In genomic region chr5:28004487-28004827, GRCm38 (mm10) we compare ENCODE assay signal across 34 mouse cellular contexts.
A peak's percentile ranks its signal among the peaks of the same experiment; 100 is the strongest.
DNase-seq lines count a peak whose midpoint lies in the region; ATAC-seq and TF ChIP-seq lines count a peak whose summit lies in the region.
"Had no signal": no experiment of that assay in that cellular context is flagged by ENCODE, and none has a peak within 500 bp of the region (broad histone marks: within the 10 kb centered on the region; RNA-seq: fewer than 3 reads in every experiment).

No protein-coding gene starts in this region.

- DNase-seq in forebrain, embryonic 11.5 days (ENCODE audit: low spot score) = peak; percentile 34
- no peak for DNase-seq in forebrain, embryonic 14.5 days (ENCODE audit: low spot score)
- DNase-seq in liver, adult 2 months (ENCODE audit: extremely low read depth, low read depth, low spot score) = no peak
- peak; percentile 8 for DNase-seq in CH12.LX (ENCODE audit: extremely low read depth)
- DNase-seq in layer of hippocampus, postnatal 10 days (ENCODE audit: low spot score in 2 of 2) = no peak
- DNase-seq in layer of hippocampus, postnatal 14 days (ENCODE audit: low spot score in 2 of 2) = no peak
- DNase-seq: adrenal gland, adult 8-10 months; cerebellum, adult 11 months; cerebellum, adult 9-10 months; forebrain, postnatal 0 days; gastrocnemius, postnatal 10 days; kidney, adult 2 months; kidney, postnatal 36 days; layer of hippocampus, postnatal 36 days; left cerebral cortex, postnatal 4 days; liver, embryonic 13.5 days; lung, embryonic 14.5 days; lung, postnatal 14 days; retina, postnatal 1 day; right cerebral cortex, postnatal 14 days; thymus, adult 18-20 months; thymus, postnatal 36 days had no signal

- H3K36me3 ChIP-seq in forebrain, embryonic 11.5 days (ENCODE audit: control insufficient read depth, insufficient read depth, low read length) = no peaks in the 10 kb centered on the region
- no peaks in the 10 kb centered on the region for H3K36me3 ChIP-seq in forebrain, embryonic 14.5 days (ENCODE audit: control insufficient read depth, insufficient read depth, low read length)
- H3K36me3 ChIP-seq in liver, adult 2 months (ENCODE audit: control insufficient read depth, insufficient read depth, low read length) = no peaks in the 10 kb centered on the region
- no peaks in the 10 kb centered on the region for H3K36me3 ChIP-seq in liver, embryonic 12.5 days
- H3K36me3 ChIP-seq in CH12.LX (replicated peaks in 1 of 2; ENCODE audit: control insufficient read depth in 1 of 2, insufficient read depth in 1 of 2, low read length in 1 of 2) = no peaks in the 10 kb centered on the region
- H3K36me3 ChIP-seq: embryonic facial prominence, embryonic 13.5 days; forebrain, embryonic 10.5 days; G1E; liver, embryonic 13.5 days; neural tube, embryonic 13.5 days had no signal

- H3K4me1 ChIP-seq in forebrain, embryonic 11.5 days (replicated peaks; ENCODE audit: control insufficient read depth, insufficient read depth, low read length) = no peaks in the 10 kb centered on the region
- no peaks in the 10 kb centered on the region for H3K4me1 ChIP-seq in forebrain, embryonic 14.5 days (ENCODE audit: control insufficient read depth, insufficient read depth, low read length)
- H3K4me1 ChIP-seq in liver, adult 2 months (ENCODE audit: control insufficient read depth, insufficient read depth, low read length) = peaks cover 13% of the 10 kb centered on the region
- no peaks in the 10 kb centered on the region for H3K4me1 ChIP-seq in liver, embryonic 12.5 days
- H3K4me1 ChIP-seq in CH12.LX (ENCODE audit: control insufficient read depth in 1 of 2, insufficient read depth in 2 of 2) = peaks cover 0 to 13% of the 10 kb centered on the region in 2 experiments; a peak in 2 of 4 replicates
- H3K4me1 ChIP-seq: embryonic facial prominence, embryonic 13.5 days; forebrain, embryonic 10.5 days; liver, embryonic 13.5 days; neural tube, embryonic 13.5 days had no signal

- TF ChIP-seq CTCF in liver, adult 2 months (IDR thresholded peaks at IDR 0.05; ENCODE audit: low read depth, low read length) = no peak
- TF ChIP-seq CTCF in CH12.LX (conservative IDR thresholded peaks at IDR 0.05 in 1 of 2, IDR thresholded peaks at IDR 0.05 in 1 of 2; ENCODE audit: low read depth in 2 of 2, low read length in 2 of 2) = no peak

- H3K27me3 ChIP-seq in forebrain, embryonic 11.5 days (ENCODE audit: control insufficient read depth, insufficient read depth, low read length) = no peaks in the 10 kb centered on the region
- H3K27me3 ChIP-seq in forebrain, embryonic 14.5 days (replicated peaks; ENCODE audit: control insufficient read depth, insufficient read depth, low read length) = no peaks in the 10 kb centered on the region
- no peaks in the 10 kb centered on the region for H3K27me3 ChIP-seq in liver, adult 2 months (ENCODE audit: control insufficient read depth, insufficient read depth, low read length)
- H3K27me3 ChIP-seq in liver, embryonic 12.5 days (replicated peaks) = no peaks in the 10 kb centered on the region
- no peaks in the 10 kb centered on the region for H3K27me3 ChIP-seq in CH12.LX (replicated peaks)
- H3K27me3 ChIP-seq: embryonic facial prominence, embryonic 13.5 days; liver, embryonic 13.5 days; neural tube, embryonic 13.5 days had no signal

- dilution Hi-C loops in CH12.LX (cut with MboI; ENCODE audit: extremely low pct_ligation_motif_present, extremely low pct_unique_long_range_greater_than_20kb, low sequenced_read_pairs) = no loop called here

- no peak overlapping the region for H3K9ac ChIP-seq in forebrain, embryonic 11.5 days (ENCODE audit: low read length)
- H3K9ac ChIP-seq in forebrain, embryonic 14.5 days (ENCODE audit: low read length) = no peak overlapping the region
- no peak overlapping the region for H3K9ac ChIP-seq in liver, adult 2 months (ENCODE audit: low read depth, low read length)
- H3K9ac ChIP-seq in liver, embryonic 12.5 days = no peak overlapping the region
- no peak overlapping the region for H3K9ac ChIP-seq in CH12.LX (ENCODE audit: insufficient read depth, low read depth)
- H3K9ac ChIP-seq: embryonic facial prominence, embryonic 13.5 days; forebrain, postnatal 0 days; hindbrain, embryonic 14.5 days; liver, embryonic 13.5 days; lung, embryonic 14.5 days; neural tube, embryonic 13.5 days had no signal

- no peak for TF ChIP-seq POLR2A in liver, adult 2 months (IDR thresholded peaks at IDR 0.05; ENCODE audit: extremely low read depth, insufficient read depth, low read length)
- TF ChIP-seq POLR2A in CH12.LX (IDR thresholded peaks at IDR 0.05; ENCODE audit: low read depth, low read length) = no peak

- TF ChIP-seq EP300 in CH12.LX (IDR thresholded peaks at IDR 0.05; ENCODE audit: low read length) = no peak

- H3K9me3 ChIP-seq in forebrain, embryonic 11.5 days (ENCODE audit: control insufficient read depth, low read length) = no peaks in the 10 kb centered on the region
- no peaks in the 10 kb centered on the region for H3K9me3 ChIP-seq in forebrain, embryonic 14.5 days (replicated peaks; ENCODE audit: control insufficient read depth, low read length)
- no peaks in the 10 kb centered on the region for H3K9me3 ChIP-seq in liver, embryonic 12.5 days (replicated peaks)
- no peaks in the 10 kb centered on the region for H3K9me3 ChIP-seq in CH12.LX (replicated peaks; ENCODE audit: low read length)
- H3K9me3 ChIP-seq: embryonic facial prominence, embryonic 13.5 days; forebrain, embryonic 10.5 days; G1E; liver, embryonic 13.5 days; neural tube, embryonic 13.5 days had no signal

- no peak overlapping the region for H3K27ac ChIP-seq in forebrain, embryonic 11.5 days (ENCODE audit: low read depth, low read length)
- no peak overlapping the region for H3K27ac ChIP-seq in forebrain, embryonic 14.5 days (ENCODE audit: low read depth, low read length)
- H3K27ac ChIP-seq in liver, adult 2 months (replicated peaks; ENCODE audit: insufficient read depth, low read depth, low read length) = peak overlapping the region; percentile 76
- no peak overlapping the region for H3K27ac ChIP-seq in liver, embryonic 12.5 days
- no peak overlapping the region for H3K27ac ChIP-seq in CH12.LX (ENCODE audit: insufficient read depth, low read depth)
- H3K27ac ChIP-seq: embryonic facial prominence, embryonic 13.5 days; forebrain, embryonic 10.5 days; hindbrain, embryonic 14.5 days; layer of hippocampus, adult 2 months; liver, embryonic 13.5 days; neural tube, embryonic 13.5 days had no signal

- TF ChIP-seq RAD21 in CH12.LX (IDR thresholded peaks at IDR 0.05; ENCODE audit: low read depth, low read length) = no peak

- no peaks in the 10 kb centered on the region for H3K79me2 ChIP-seq in liver, adult 2 months (ENCODE audit: control insufficient read depth, insufficient read depth, low read length)
- no peaks in the 10 kb centered on the region for H3K79me2 ChIP-seq in CH12.LX (replicated peaks; ENCODE audit: control insufficient read depth, extremely low read depth, insufficient read depth, poor library complexity, severe bottlenecking)

- in situ Hi-C loops in CH12.LX (cut with MboI; ENCODE audit: low pct_ligation_motif_present, low pct_unique_long_range_greater_than_20kb, low sequenced_read_pairs) = no loop called here

- H3K4me2 ChIP-seq in forebrain, embryonic 11.5 days (ENCODE audit: low read depth, low read length, severe bottlenecking) = no peak overlapping the region
- H3K4me2 ChIP-seq in forebrain, embryonic 14.5 days (ENCODE audit: low read length) = no peak overlapping the region
- no peak overlapping the region for H3K4me2 ChIP-seq in liver, embryonic 12.5 days
- H3K4me2 ChIP-seq in CH12.LX (ENCODE audit: insufficient read depth, low read depth, poor library complexity, severe bottlenecking) = no peak overlapping the region
- H3K4me2 ChIP-seq: embryonic facial prominence, embryonic 13.5 days; heart, embryonic 11.5 days; hindbrain, embryonic 14.5 days; liver, embryonic 13.5 days; lung, embryonic 14.5 days; midbrain, embryonic 11.5 days; neural tube, embryonic 13.5 days had no signal

- H3K4me3 ChIP-seq in forebrain, embryonic 11.5 days (ENCODE audit: low read depth, low read length) = no peak overlapping the region
- no peak overlapping the region for H3K4me3 ChIP-seq in forebrain, embryonic 14.5 days (ENCODE audit: low read depth, low read length)
- H3K4me3 ChIP-seq in liver, adult 2 months (ENCODE audit: insufficient read depth, low read depth, low read length) = no peak overlapping the region
- no peak overlapping the region for H3K4me3 ChIP-seq in liver, embryonic 12.5 days
- H3K4me3 ChIP-seq in CH12.LX (replicated peaks in 1 of 3; ENCODE audit: low read depth in 2 of 3, low read length in 2 of 3, poor library complexity in 1 of 3) = no peak overlapping the region
- H3K4me3 ChIP-seq: embryonic facial prominence, embryonic 13.5 days; forebrain, embryonic 10.5 days; layer of hippocampus, adult 2 months; liver, embryonic 13.5 days; myocyte; neural tube, embryonic 13.5 days had no signal

- no peak for ATAC-seq in forebrain, embryonic 11.5 days (replicated peaks; ENCODE audit: low FRiP score)
- ATAC-seq in forebrain, embryonic 14.5 days = no peak
- ATAC-seq in liver, embryonic 12.5 days = no peak
- ATAC-seq in megakaryocyte progenitor cell, adult 5-6 weeks (replicated peaks; ENCODE audit: poor library complexity) = peak; percentile 70
- ATAC-seq: forebrain, postnatal 0 days; midbrain, embryonic 16.5 days had no signal

TF ChIP-seq in CH12.LX, 34 proteins besides CTCF, POLR2A, EP300 and RAD21:
- TF ChIP-seq ZMIZ1 (IDR thresholded peaks at IDR 0.05; ENCODE audit: low read depth, low read length) (no peak), JUN (IDR thresholded peaks at IDR 0.05; ENCODE audit: insufficient read depth, low read depth, low read length) (no peak)
TF ChIP-seq in CH12.LX: peak in this region for 0.

Comparison
In these comparisons a context has a peak if more than half of its experiments do, and no peak if none do; other contexts are left out.
1. DNase-seq: peak in forebrain, embryonic 11.5 days (single experiment) and CH12.LX (single experiment); none in forebrain, embryonic 14.5 days (single experiment), liver, adult 2 months (single experiment), layer of hippocampus, postnatal 10 days (0 of 2) and layer of hippocampus, postnatal 14 days (0 of 2).